Mouse (Mus musculus): Measurements from ENCODE around the gene Trmt10c. TPM values are rescaled to one million over a fixed set of nuclear protein-coding genes. Genes with fewer than 3 reads are reported as not detected.

The Trmt10c gene
- 20.6 TPM for total RNA-seq (2023)

GRCm38 (mm10) chr16:56037138-56038010 lies at the start of gene Trmt10c:
TSS of gene Trmt10c (minus strand) at chr16:56037819.

GRCm38 (mm10) chr16:56048038-56048437 lies 10.4 kb upstream of the Trmt10c start, which contains the start of gene Senp7:
TSS of gene Senp7 (plus strand) at chr16:56048338.

GRCm38 (mm10) chr16:56029661-56030082 lies 7.9 kb downstream of the Trmt10c start, which contains the start of gene Pcnp:
TSS of gene Pcnp (minus strand) at chr16:56029739.

Other genes with a start within 250 kb of the Trmt10c start
- gene Nfkbiz, start 198.9 kb downstream of the Trmt10c start, total RNA-seq (2023): 145 TPM
- gene Nxpe3, start 142.5 kb downstream of the Trmt10c start, total RNA-seq (2023): 39.5 TPM
- 67.9 TPM for gene Cep97, start 103.0 kb downstream of the Trmt10c start, total RNA-seq (2023)
- gene Rpl24, start 71.5 kb downstream of the Trmt10c start, total RNA-seq (2023): 959 TPM
- 62.2 TPM for gene Zbtb11, start 63.9 kb downstream of the Trmt10c start, total RNA-seq (2023)
- gene Pcnp, start 8.1 kb downstream of the Trmt10c start, total RNA-seq (2023): 111 TPM
- 94.1 TPM for gene Senp7, start 10.5 kb upstream of the Trmt10c start, total RNA-seq (2023)
- gene Impg2, start 166.5 kb upstream of the Trmt10c start, total RNA-seq (2023): 2.9 TPM